Mouse (Mus musculus) liver, embryonic 16.5 days (tissue): ENCODE data around the gene Thap8. TPM values are rescaled to one million over a fixed set of nuclear protein-coding genes. Genes with fewer than 3 reads are reported as not detected.
"Not testable (repeated sequence)": the region's sequence is repeated elsewhere in the genome, so short reads cannot be mapped to it uniquely, and the experiment has no call there.

Experiments used
- ATAC-seq: fragments of 200-750 bp; cut with Nextera tagmentation; 2 replicates; pipeline ENCODE4 v1.8.0; 2017; ENCODE audit warnings: low read depth, mild to moderate bottlenecking, moderate number of reproducible peaks, moderate library complexity
- H3K27ac ChIP-seq: fragments of 300-500 bp; sonication (generic); 2 replicates; pipeline ENCODE4 v1.5.1; 2014; ENCODE audit warnings: mild to moderate bottlenecking, low read length
- H3K27me3 ChIP-seq: fragments of 300-500 bp; sonication (generic); 2 replicates; pipeline ENCODE4 v1.6.1; 2014; ENCODE audit warnings: low read depth, low read length, mixed read lengths; ENCODE audit not compliant: control insufficient read depth, insufficient read depth
- H3K36me3 ChIP-seq: fragments of 300-500 bp; sonication (generic); 2 replicates; pipeline ENCODE4 v1.6.1; 2014; ENCODE audit warnings: mild to moderate bottlenecking; ENCODE audit not compliant: control insufficient read depth, insufficient read depth
- H3K4me1 ChIP-seq: fragments of 300-500 bp; sonication (generic); 2 replicates; pipeline ENCODE4 v1.6.1; 2014; ENCODE audit warnings: low read depth, low read length, mixed read lengths; ENCODE audit not compliant: control insufficient read depth
- H3K4me2 ChIP-seq: fragments of 300-500 bp; sonication (generic); 2 replicates; pipeline ENCODE4 v1.6.1; 2014; ENCODE audit warnings: low read depth, low read length, mixed read lengths
- H3K4me3 ChIP-seq: fragments of 300-500 bp; sonication (generic); 2 replicates; pipeline ENCODE4 v1.5.1; 2014; ENCODE audit warnings: low read depth, mild to moderate bottlenecking, low read length
- H3K9ac ChIP-seq: fragments of 300-500 bp; sonication (generic); 2 replicates; pipeline ENCODE4 v1.6.1; 2014; ENCODE audit warnings: low read depth, low read length
- H3K9me3 ChIP-seq: fragments of 300-500 bp; sonication (generic); replicated peaks from 2 replicates; pipeline ENCODE4 v1.6.1; 2016; ENCODE audit warnings: low read length; ENCODE audit not compliant: control insufficient read depth
- WGBS: fragments of 180-500 bp; shearing (Covaris S2); extraction: QIAGEN DNeasy Blood & Tissue Kit; methylation state at CpG from one replicate; pipeline ENCODE4 v1.1.7; 2014; ENCODE audit not compliant: insufficient replicate concordance; 5-methylcytosine and 5-hydroxymethylcytosine counted together
- polyA plus RNA-seq: library from polyadenylated mRNA; unstranded; fragments of >200 nt; fragmentation: Nextera tagmentation; extraction: Ambion mirVana; gene quantifications from 2 replicates; pipeline ENCODE4 v1.2.1, GENCODE M21; 2015

Thap8 gene
- polyA plus RNA-seq, 1 experiment from 2014 or later, result 0.11 TPM

GRCm38 (mm10) chr7:30237374-30237773, 42.5 kb upstream of the Thap8 start:
- whole genome bisulfite sequencing, result 60% methylated on average over 3 of the region's 3 CpGs
- H3K4me1 ChIP-seq, H3K9me3 ChIP-seq, H3K4me2 ChIP-seq, ATAC-seq, H3K36me3 ChIP-seq, H3K9ac ChIP-seq, H3K4me3 ChIP-seq, H3K27me3 ChIP-seq, H3K27ac ChIP-seq: not testable (repeated sequence)

DNA sequence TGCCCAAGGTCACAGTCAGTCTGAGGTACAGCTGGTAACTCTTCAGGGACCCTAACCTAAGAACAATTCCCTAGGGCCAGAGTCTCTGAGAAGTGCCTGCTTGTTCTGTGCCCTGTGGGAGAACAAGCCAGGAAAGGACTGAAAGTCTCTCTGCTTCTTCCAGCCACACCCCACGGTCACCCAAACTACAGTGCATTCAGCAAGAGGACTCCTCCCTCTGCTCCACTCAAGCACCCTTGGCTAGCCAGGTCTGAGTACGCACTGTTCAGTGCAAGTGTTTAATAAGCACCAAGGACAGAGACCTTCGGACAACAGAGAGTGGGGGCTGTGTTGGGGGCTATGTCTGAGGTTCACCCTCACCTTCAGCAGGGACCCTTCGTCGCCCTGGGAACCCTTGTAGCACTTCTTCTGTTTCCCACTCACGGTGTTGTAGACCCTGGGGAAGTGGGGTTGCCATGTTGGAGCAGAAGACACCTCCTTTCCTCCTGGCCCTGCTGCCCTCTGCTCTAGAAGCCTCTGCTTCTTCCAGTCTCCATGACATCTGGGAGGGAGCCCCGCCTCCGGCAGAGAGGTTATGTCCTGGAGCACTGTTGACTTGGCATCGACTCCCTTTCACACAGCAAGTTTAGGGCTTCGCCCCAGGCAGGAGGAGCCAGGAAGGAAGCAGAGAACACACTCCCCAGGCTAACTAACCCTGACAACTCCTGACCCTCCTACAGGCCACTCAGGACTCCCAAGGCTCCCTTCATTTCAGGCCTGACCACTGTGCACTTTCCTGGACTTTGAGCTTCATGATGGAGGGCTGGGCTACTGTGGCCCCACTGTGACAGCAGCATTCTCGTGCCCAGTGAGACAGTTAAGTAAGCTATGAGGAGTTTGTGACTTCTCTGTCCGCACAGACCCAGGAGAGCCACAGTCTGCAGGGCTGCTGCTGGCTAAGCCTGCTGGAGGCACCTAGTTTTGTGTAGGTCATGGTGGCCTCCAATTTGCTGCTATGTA, 27.6 kb upstream of the Thap8 start:
- Histone ChIP-seq H3K9me3 (no peaks in the 10 kb centered on the region), H3K27me3 (no peaks in the 10 kb centered on the region), H3K36me3 (peaks cover 4% of the 10 kb centered on the region; the same call in 1 of the 2 replicates), H3K9ac (no peak overlapping the region), H3K4me1 (no peaks in the 10 kb centered on the region), H3K4me3 (no peak overlapping the region), H3K27ac (no peak overlapping the region), H3K4me2 (no peak overlapping the region)
- no peak; the same call in 1 of the 2 replicates for ATAC-seq
- 69% methylated on average over 12 of the region's 12 CpGs for WGBS

GRCm38 (mm10) chr7:30265041-30265440, 14.9 kb upstream of the Thap8 start:
- Histone ChIP-seq H3K27me3 (no peaks in the 10 kb centered on the region), H3K9me3 (no peaks in the 10 kb centered on the region), H3K36me3 (peaks cover 19% of the 10 kb centered on the region), H3K4me1 (no peaks in the 10 kb centered on the region), H3K9ac (no peak overlapping the region), H3K4me3 (no peak overlapping the region), H3K27ac (no peak overlapping the region), H3K4me2 (no peak overlapping the region)
- no peak for ATAC-seq
- WGBS, result 48% methylated on average over 2 of the region's 2 CpGs

- Histone ChIP-seq H3K4me2 (no peak overlapping the region), H3K27ac (no peak overlapping the region), H3K4me3 (no peak overlapping the region), H3K9ac (no peak overlapping the region), H3K9me3 (no peaks in the 10 kb centered on the region), H3K27me3 (no peaks in the 10 kb centered on the region), H3K36me3 (peaks cover 21% of the 10 kb centered on the region), H3K4me1 (no peaks in the 10 kb centered on the region)
- ATAC-seq, result no peak
- 78% methylated on average over 5 of the region's 5 CpGs for WGBS
Measured at GRCm38 (mm10) chr7:30265531-30265930, 14.4 kb upstream of the Thap8 start.

DNA sequence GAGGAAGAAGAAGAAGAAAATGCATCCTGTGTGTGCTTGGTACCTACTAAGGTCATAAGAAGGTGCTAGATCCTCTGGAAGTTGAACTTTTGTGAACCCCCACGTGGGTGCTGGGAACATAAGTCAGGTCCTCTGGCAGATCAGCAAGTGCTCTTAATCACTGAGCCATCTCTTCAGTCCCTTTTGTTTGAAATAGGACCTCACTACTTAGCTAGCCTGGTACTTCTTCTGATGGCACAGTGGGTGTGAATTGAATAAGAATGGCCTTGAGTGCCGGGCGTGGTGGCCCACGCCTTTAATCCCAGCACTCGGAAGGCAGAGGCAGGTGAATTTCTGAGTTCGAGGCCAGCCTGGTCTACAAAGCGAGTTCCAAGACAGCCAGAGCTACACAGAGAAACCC, 14.0 kb upstream of the Thap8 start:
- 82% methylated on average over 7 of the region's 7 CpGs for WGBS
- Histone ChIP-seq H3K4me2 (no peak overlapping the region), H3K36me3 (peaks cover 23% of the 10 kb centered on the region), H3K27me3 (no peaks in the 10 kb centered on the region), H3K9me3 (no peaks in the 10 kb centered on the region), H3K4me3 (no peak overlapping the region), H3K9ac (no peak overlapping the region), H3K4me1 (no peaks in the 10 kb centered on the region), H3K27ac (no peak overlapping the region)
- ATAC-seq, result no peak

DNA sequence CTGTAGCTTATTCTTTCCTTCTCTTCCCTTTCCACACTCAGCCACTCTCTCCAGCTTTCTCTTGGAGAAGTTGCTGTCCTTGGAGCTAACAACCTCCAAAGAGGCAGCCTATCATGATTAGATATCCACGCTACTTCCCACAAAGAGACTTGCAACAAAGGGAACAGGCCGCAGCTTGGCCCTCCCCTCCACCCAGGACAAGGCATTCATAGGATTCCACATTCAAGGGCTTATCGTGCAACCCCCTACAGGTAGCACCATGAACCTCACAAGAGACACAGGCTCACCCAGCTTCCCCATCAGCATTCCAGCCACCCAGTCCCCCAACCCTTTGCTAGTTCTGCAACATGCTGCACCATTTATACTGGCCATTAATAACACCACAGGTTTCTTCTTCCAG, 13.1 kb upstream of the Thap8 start:
- Histone ChIP-seq H3K27ac (no peak overlapping the region), H3K9ac (no peak overlapping the region), H3K27me3 (no peaks in the 10 kb centered on the region), H3K4me3 (no peak overlapping the region), H3K4me1 (no peaks in the 10 kb centered on the region), H3K36me3 (peaks cover 15% of the 10 kb centered on the region), H3K4me2 (no peak overlapping the region), H3K9me3 (no peaks in the 10 kb centered on the region)
- 86% methylated on average over 3 of the region's 3 CpGs for WGBS
- no peak for ATAC-seq

DNA sequence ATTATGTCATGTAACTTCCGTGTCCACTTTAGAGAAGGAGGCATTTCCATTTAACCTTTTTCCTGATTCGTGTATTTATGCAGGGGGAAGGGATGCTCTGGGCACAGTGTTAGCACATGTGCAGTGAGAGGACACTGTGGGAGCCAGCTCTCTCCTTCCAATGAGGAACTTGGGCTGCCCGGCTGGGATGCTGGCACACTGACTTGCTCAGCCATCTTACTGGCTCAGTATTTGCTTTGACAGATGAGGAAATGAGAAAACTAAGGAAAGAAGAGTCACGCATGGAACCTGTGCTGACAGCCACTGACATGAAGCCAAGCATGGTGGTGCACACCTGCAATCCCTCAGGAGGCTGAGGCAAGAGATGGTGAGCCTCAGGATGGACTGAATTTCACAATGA, 10.3 kb upstream of the Thap8 start:
- no peak overlapping the region for H3K27ac ChIP-seq
- no peak for ATAC-seq
- no peak overlapping the region for H3K4me3 ChIP-seq
- no peaks in the 10 kb centered on the region for H3K27me3 ChIP-seq
- WGBS, result 77% methylated on average over 4 of the region's 4 CpGs
- no peak overlapping the region for H3K9ac ChIP-seq
- H3K4me2 ChIP-seq, result no peak overlapping the region
- peaks cover 13% of the 10 kb centered on the region for H3K36me3 ChIP-seq
- H3K9me3 ChIP-seq, result no peaks in the 10 kb centered on the region
- H3K4me1 ChIP-seq, result no peaks in the 10 kb centered on the region

GRCm38 (mm10) chr7:30274383-30274782, 5.5 kb upstream of the Thap8 start:
- Histone ChIP-seq H3K9ac (no peak overlapping the region), H3K4me2 (no peak overlapping the region), H3K4me1 (peaks cover 9% of the 10 kb centered on the region), H3K27me3 (no peaks in the 10 kb centered on the region), H3K27ac (no peak overlapping the region), H3K36me3 (peaks cover 7% of the 10 kb centered on the region), H3K9me3 (no peaks in the 10 kb centered on the region), H3K4me3 (no peak overlapping the region)
- ATAC-seq, result no peak
- WGBS, result 78% methylated on average over 6 of the region's 6 CpGs

- peak overlapping the region; percentile 81; the same call in 1 of the 2 replicates for H3K9ac ChIP-seq
- H3K9me3 ChIP-seq, result no peaks in the 10 kb centered on the region
- no peak overlapping the region for H3K27ac ChIP-seq
- H3K27me3 ChIP-seq, result no peaks in the 10 kb centered on the region
- WGBS, result 46% methylated on average over 2 of the region's 2 CpGs
- H3K4me2 ChIP-seq, result peak overlapping the region; percentile 94
- no peak for ATAC-seq
- peak overlapping the region; percentile 90 for H3K4me3 ChIP-seq
- H3K36me3 ChIP-seq, result no peaks in the 10 kb centered on the region
- H3K4me1 ChIP-seq, result peaks cover 22% of the 10 kb centered on the region
Measured at GRCm38 (mm10) chr7:30278911-30279310, 983 bp upstream of the Thap8 start.
